Mouse (Mus musculus) fat pad, adult 2 months (tissue): ENCODE measurements around the gene Acy3.
"Not testable (repeated sequence)": the region's sequence is repeated elsewhere in the genome, so short reads cannot be mapped to it uniquely, and the experiment has no call there.

ENCODE experiments used
- DNase-seq: peaks from one replicate; pipeline ENCODE4 v3.0.0-alpha.2; 2011; ENCODE audit warnings: low read depth, low spot score; ENCODE audit errors: extremely low read depth

Gene Acy3

GRCm38 (mm10) chr19:3972229-3972628 lies 14.1 kb upstream of the Acy3 start, which contains the start of gene Aldh3b2:
Gene Aldh3b2 (plus strand): TSS chr19:3972328.
- DNase-seq = no peak

- not testable (repeated sequence) for DNase-seq
Observed at GRCm38 (mm10) chr19:3974608-3975007, 11.8 kb upstream of the Acy3 start.

- DNase-seq = no peak
Observed at GRCm38 (mm10) chr19:3975866-3976265, 10.5 kb upstream of the Acy3 start.

GRCm38 (mm10) chr19:3980309-3980708 lies 6.1 kb upstream of the Acy3 start:
- DNase-seq = no peak

- no peak for DNase-seq
Observed at GRCm38 (mm10) chr19:3980917-3981316, 5.5 kb upstream of the Acy3 start.

- DNase-seq = no peak
Observed at GRCm38 (mm10) chr19:3983527-3984200, 2.7 kb upstream of the Acy3 start.

- no peak for DNase-seq
Observed at GRCm38 (mm10) chr19:3985261-3985681, 1.1 kb upstream of the Acy3 start.

DNA sequence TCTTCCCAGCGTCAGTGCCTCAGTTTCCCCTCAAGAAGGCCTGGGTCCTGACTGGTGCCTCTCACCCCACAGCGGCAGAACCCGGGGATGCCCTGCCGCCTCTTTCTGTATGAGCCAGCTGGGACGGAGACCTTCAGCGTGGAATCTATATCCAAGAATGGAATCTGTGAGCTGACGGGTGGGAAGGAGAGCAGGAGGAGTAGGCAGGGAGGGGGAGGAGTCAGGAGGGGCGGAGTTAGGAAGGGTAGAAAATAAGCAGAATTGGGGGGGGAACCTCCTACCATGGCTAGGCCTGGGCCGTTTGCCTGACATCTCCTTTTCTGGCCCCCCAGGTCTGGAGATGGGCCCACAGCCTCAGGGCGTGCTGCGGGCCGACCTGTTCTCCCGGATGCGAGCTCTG lies 1.7 kb downstream of the Acy3 start:
- no peak for DNase-seq

GRCm38 (mm10) chr19:3988750-3989149 lies 2.4 kb downstream of the Acy3 start:
- no peak for DNase-seq

GRCm38 (mm10) chr19:3990804-3991203 lies 4.4 kb downstream of the Acy3 start:
- no peak for DNase-seq

- DNase-seq = no peak
Observed at GRCm38 (mm10) chr19:3991562-3991961, 5.2 kb downstream of the Acy3 start.

GRCm38 (mm10) chr19:3991966-3992365 lies 5.6 kb downstream of the Acy3 start:
- no peak for DNase-seq

DNA sequence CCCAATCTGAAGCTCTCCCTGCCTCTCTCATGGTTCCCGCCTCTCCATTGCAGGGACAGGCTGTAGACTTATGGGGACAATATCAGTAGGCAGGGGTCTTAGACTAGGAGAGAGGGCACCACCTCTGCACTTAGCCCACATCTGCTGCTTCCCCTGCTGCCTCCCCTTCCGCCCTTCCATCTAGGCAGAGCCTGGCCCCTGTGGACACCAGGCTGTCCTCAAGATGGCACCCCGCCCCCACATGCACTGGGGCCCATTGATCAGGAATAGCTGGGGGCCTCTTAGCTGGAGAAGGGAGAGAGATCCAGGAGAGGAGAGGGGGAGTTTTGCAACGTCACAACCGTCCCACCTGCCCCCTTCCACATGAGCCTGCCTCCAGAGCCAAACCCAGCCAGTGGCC lies 6.0 kb downstream of the Acy3 start, which contains the start of gene Tbx10:
Gene Tbx10 (plus strand): TSS at position 337 of the 400 bp plus-strand sequence.
- DNase-seq = no peak

DNA sequence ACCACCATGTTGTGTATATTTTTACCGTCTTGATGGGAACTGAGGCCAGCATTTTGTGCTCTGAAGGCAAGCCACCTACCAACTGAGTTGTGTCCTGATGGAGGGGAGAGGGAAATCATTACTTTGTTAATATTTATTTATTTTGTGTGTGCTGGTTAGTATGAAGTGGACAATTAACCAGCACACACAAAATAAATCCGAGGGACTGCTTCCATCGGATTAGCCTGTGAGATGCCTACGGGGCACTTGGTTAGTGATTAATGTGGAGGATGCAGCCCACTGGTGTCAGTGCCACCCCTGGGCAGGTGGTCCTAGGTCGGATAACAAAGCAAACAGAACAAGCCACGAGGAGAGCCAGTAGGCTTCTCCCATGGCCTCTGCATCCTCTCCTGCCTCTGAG lies 8.6 kb downstream of the Acy3 start:
- no peak for DNase-seq

GRCm38 (mm10) chr19:3995505-3995904 lies 9.1 kb downstream of the Acy3 start:
- no peak for DNase-seq

- no peak for DNase-seq
Observed at GRCm38 (mm10) chr19:3996106-3996505, 9.7 kb downstream of the Acy3 start.

DNA sequence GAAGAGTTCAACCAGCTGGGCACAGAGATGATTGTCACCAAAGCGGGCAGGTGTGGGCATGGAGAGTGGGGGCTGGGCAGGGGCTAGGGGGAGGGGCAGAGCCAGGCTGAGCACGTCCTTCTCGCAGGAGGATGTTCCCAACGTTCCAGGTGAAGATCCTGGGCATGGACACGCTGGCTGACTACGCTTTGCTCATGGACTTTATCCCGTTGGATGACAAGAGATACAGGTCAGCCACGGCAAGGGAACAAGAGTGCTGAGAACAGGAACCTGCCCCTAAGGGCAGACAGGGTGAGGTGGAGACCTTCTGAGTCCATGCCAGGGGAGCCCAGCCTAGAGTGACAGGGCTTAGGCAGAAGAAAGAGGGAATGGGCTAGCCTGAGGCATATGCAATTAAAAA lies 10.4 kb downstream of the Acy3 start:
- DNase-seq = no peak

GRCm38 (mm10) chr19:3997231-3997630 lies 10.9 kb downstream of the Acy3 start:
- no peak for DNase-seq

DNA sequence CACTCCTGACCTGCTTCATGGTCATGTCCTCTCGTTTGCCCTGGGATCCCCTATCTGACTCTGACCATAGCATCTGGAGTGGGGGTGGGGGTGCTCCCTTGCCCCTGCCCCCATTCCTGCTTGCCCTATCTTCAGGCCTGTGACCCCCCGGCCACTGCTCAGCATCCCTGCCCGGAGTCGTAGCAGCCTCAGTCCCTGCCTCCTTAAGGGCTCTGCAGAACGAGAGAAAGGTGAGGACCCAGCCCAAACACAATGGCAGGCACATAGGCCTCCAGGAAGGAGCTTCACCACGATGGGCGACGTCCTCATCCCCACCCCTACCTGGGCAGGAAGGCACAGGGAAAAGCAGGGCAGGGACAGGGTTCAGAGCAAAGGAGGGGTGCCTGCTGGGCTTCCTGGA lies 12.0 kb downstream of the Acy3 start:
- no peak for DNase-seq

DNA sequence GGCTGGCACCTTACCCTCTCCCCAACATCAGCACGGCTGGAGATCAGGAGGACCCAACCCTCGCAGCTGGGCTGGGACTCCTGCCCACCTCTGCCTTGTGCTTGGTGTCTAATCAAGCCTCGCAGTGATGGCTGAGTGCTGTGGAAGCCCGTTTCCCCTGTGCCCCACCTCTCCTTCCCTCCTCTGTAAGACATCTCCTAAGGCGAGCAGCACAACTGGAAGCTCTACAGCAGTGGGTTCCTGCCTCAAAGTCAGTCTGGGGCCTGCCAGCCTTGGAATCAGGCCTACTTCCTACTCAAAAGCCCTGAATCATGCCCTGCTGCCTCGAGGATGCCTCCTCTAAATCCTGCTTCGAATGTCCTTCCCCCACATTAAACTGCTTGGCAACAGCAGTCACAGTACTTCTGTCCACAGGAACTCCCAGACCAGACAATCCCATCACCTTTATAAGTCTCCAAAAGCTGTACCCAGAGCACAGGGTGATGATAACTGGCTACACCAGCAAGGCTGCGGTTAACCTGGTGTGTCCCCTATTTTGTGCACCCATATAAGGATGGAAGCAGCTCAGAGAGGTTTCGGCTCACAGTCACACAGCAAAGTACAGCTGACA lies 12.9 kb downstream of the Acy3 start:
- DNase-seq = no peak

GRCm38 (mm10) chr19:4000119-4000900 lies 13.9 kb downstream of the Acy3 start, which contains the start of the genes Nudt8 and Gm49405:
Gene Nudt8 (plus strand): TSS chr19:4000580.
Gene Gm49405 (plus strand): TSS chr19:4000626.
- DNase-seq = peak; percentile 66
